Mouse (Mus musculus): Measurements from ENCODE around the gene Fam163a.

DNA sequence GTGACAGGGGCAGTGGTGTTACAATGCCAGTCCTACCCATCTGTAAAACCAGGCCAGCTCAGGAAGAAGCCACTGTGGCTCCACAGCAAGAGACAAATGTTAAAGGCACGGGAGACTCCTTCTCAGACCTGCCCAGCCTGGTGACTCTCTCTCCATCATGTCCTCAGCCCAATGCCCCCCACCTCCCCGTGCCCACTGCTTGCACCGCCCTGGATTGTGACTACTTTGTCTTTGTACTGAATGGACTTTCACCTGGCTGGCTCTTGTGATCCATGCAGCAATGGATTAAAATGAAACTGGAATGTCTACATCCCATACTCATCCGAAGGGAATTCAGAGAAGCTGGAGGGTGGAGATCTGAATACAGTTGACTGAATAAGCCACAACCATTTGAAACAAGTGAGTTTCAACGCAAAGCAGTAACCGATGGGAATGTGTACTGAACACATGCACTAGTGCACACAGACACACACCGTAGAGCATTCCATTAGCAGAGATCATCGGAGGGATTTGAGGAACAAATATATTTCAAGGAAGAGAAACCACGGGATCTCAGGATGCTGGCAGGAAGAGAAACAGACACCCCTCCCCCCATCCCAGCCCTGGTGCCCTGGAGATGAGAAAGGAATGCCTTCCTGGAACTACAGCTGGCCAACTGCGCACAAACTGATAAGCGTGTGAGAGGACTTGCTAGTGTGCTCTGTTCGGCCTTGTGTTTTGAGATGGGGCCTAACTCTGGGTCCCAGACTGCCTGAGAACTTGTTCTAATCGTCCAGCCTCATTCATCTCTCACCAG, 17.6 kb upstream of the Fam163a start:
- no peak for TF ChIP-seq ZNF384 (IDR thresholded peaks at IDR 0.05; ENCODE audit: low read depth, low read length)
- no peak for TF ChIP-seq POLR2A (IDR thresholded peaks at IDR 0.05; ENCODE audit: low read depth, low read length)
- TF ChIP-seq RCOR1 (conservative IDR thresholded peaks at IDR 0.05; ENCODE audit: low read depth, low read length): no peak
- no peak for TF ChIP-seq ZC3H11A (IDR thresholded peaks at IDR 0.05; ENCODE audit: low read depth, low read length)
- no peak for TF ChIP-seq CTCF (conservative IDR thresholded peaks at IDR 0.05 in 1 of 2, IDR thresholded peaks at IDR 0.05 in 1 of 2; ENCODE audit: low read depth in 2 of 2, low read length in 2 of 2)
- TF ChIP-seq TCF12 (IDR thresholded peaks at IDR 0.05; ENCODE audit: low read depth, low read length): no peak
- no peak for TF ChIP-seq E2F4 (IDR thresholded peaks at IDR 0.05; ENCODE audit: insufficient replicate concordance, low read depth, low read length)
- TF ChIP-seq EP300 (IDR thresholded peaks at IDR 0.05; ENCODE audit: low read length): no peak
- TF ChIP-seq SIN3A (IDR thresholded peaks at IDR 0.05; ENCODE audit: low read length): no peak
- no peak for TF ChIP-seq ZMIZ1 (IDR thresholded peaks at IDR 0.05; ENCODE audit: low read depth, low read length)
- TF ChIP-seq TBP (conservative IDR thresholded peaks at IDR 0.05; ENCODE audit: low read depth, low read length): no peak

Data from CH12.LX (cell line).